Mouse (Mus musculus): ENCODE data around the gene Cryab. TPM values are rescaled to one million over a fixed set of nuclear protein-coding genes. Genes with fewer than 3 reads are reported as not detected.
A peak's percentile ranks its signal among the peaks of the same experiment; 100 is the strongest.

Cryab gene
- polyA plus RNA-seq, 1 experiment from 2014 or later: 7.5 TPM

DNA sequence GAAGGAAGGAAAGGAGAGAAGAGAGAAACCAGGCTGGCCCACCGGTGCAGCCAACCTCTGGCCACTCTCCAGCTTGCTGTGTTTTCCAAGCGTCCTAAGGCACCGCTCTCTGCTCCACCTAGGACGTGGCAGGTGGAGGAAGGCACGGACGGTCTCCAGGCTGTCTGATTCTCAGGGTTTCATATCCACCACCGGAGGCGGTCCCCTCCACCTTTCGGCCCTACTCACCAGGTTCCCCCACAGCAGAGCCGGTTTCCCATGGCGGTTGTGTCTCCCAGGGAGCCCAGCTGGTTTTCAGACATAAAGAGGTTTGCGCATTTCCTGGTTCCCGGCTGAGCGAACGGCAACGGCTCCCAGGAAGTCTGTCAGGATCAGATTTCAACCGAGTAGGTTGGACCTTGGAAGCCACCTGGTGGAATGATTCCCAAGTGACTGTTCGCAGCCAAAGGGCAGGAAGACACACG lies 4.9 kb upstream of the Cryab start, which contains the start of gene 2310030G06Rik:
TSS of gene 2310030G06Rik (minus strand) at position 323 of the 464 bp plus-strand sequence.
- Histone ChIP-seq H3K9me3 (no peaks in the 10 kb centered on the region), H3K27me3 (peaks cover 23% of the 10 kb centered on the region), H3K4me3 (peak within 1 kb of the TSS; percentile 33), H3K4me2 (replicated peaks) (peak within 1 kb of the TSS; percentile 57), H3K9ac (replicated peaks) (peak within 1 kb of the TSS; percentile 44), H3K36me3 (no peaks in the 10 kb centered on the region), H3K4me1 (peaks cover 8% of the 10 kb centered on the region), H3K27ac (replicated peaks) (no peak within 1 kb of the TSS)
- 2% methylated on average over 19 of the region's 19 CpGs for WGBS
- no peak for ATAC-seq (ENCODE audit: low FRiP score, low read depth)

DNA sequence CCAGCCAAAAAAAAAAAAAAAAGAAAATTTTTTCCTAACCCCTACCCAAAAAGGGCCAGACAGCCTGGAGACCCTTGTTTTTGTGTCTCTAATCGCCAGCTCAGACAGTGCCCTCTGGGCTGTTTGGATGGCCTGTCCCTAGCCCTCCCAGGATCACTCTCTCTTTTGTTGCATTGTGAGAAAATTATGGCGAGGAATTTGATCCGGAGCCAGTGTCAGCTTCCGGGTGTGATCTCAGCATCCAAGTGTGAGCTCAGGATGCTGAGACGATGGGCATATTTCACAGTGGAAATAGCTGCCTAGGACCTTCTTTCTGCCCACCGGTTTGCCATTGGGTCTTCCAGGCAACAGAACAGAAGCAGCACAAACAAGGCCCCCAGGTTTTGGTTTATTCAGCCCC lies 419 bp upstream of the Cryab start:
- 79% methylated on average over 6 of the region's 6 CpGs for WGBS
- H3K9ac ChIP-seq (replicated peaks): no peak overlapping the region
- no peak overlapping the region for H3K4me2 ChIP-seq (replicated peaks)
- H3K36me3 ChIP-seq: no peaks in the 10 kb centered on the region
- H3K4me3 ChIP-seq: no peak overlapping the region
- no peak for ATAC-seq (ENCODE audit: low FRiP score, low read depth)
- no peak overlapping the region for H3K27ac ChIP-seq (replicated peaks)
- no peaks in the 10 kb centered on the region for H3K9me3 ChIP-seq
- peaks cover 19% of the 10 kb centered on the region for H3K27me3 ChIP-seq
- peaks cover 11% of the 10 kb centered on the region for H3K4me1 ChIP-seq

DNA sequence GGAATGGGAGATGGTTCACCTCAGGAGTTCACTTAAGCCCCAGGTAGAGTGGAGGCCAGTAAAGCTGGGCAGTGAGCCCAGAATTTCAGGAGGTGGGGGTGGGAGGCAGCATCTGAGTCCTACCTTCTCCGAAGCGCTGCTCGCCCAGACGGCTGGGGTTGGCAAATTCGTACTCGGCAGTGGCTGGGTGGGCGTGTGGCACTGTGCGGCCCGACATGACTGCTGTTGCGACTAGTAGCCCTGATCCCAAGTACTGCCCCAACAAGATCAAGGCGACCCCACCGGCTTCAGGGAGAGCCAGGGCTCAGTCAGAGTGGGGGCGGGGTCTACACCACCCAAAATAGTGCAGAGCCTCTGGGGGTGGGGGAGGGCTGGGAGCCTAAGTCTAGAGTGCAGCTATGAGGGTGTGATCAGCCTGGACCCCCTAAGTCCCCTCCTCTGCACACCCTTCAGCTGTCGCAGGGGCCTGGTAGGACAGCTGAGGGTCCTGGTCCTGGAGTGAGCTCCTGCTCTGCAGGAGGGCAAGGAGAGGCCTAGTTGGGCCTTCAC lies 1.0 kb downstream of the Cryab start, which contains the start of gene Hspb2:
TSS of gene Hspb2 (minus strand) at position 301 of the 549 bp plus-strand sequence.
- Histone ChIP-seq H3K4me2 (replicated peaks) (no peak within 1 kb of the TSS), H3K27ac (replicated peaks) (no peak within 1 kb of the TSS), H3K27me3 (0 out of 2 replicates have a peak, but pooled peaks cover 5% of the 10 kb centered on the region), H3K36me3 (no peaks in the 10 kb centered on the region), H3K4me3 (no peak within 1 kb of the TSS), H3K4me1 (peaks cover 4% of the 10 kb centered on the region; the same call in 1 of the 2 replicates), H3K9me3 (no peaks in the 10 kb centered on the region), H3K9ac (replicated peaks) (no peak within 1 kb of the TSS)
- ATAC-seq (ENCODE audit: low FRiP score, low read depth): no peak
- WGBS: 75% methylated on average over 14 of the region's 14 CpGs

DNA sequence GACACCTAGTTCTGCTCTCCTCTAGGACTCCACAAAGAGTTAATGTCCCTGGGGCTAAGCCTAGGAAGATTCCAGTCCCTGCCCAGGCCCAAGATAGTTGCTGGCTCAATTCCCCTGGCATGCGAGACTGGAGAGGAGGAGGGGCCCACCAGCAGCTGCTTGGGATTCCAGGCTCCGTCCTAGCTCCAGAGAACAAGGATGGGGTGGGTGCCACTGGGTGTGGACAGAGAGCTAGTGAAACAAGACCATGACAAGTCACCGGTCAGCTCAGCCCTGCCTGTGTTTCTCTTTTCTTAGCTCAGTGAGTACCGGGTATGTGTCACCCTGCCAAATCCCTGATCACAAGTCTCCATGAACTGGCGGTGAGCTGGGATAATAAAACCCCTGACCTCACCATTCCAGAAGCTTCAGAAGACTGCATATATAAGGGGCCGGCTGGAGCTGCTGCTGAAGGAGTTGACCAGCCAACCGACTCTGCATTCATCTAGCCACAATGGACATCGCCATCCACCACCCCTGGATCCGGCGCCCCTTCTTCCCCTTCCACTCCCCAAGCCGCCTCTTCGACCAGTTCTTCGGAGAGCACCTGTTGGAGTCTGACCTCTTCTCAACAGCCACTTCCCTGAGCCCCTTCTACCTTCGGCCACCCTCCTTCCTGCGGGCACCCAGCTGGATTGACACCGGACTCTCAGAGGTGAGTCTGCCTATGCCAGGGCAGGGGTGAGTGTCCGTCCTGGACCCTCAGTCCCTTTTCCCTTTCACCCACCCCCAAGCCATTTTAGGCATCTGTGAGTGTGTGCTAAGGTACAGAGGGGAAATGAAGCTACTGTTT lies 1.9 kb downstream of the Cryab start:
- no peaks in the 10 kb centered on the region for H3K9me3 ChIP-seq
- no peaks in the 10 kb centered on the region for H3K36me3 ChIP-seq
- H3K27me3 ChIP-seq: no peaks in the 10 kb centered on the region
- no peak overlapping the region for H3K4me3 ChIP-seq
- no peak for ATAC-seq (ENCODE audit: low FRiP score, low read depth)
- H3K4me1 ChIP-seq: peaks cover 4% of the 10 kb centered on the region; the same call in 1 of the 2 replicates
- 74% methylated on average over 17 of the region's 17 CpGs for WGBS
- H3K4me2 ChIP-seq (replicated peaks): no peak overlapping the region
- H3K27ac ChIP-seq (replicated peaks): no peak overlapping the region
- no peak overlapping the region for H3K9ac ChIP-seq (replicated peaks)

DNA sequence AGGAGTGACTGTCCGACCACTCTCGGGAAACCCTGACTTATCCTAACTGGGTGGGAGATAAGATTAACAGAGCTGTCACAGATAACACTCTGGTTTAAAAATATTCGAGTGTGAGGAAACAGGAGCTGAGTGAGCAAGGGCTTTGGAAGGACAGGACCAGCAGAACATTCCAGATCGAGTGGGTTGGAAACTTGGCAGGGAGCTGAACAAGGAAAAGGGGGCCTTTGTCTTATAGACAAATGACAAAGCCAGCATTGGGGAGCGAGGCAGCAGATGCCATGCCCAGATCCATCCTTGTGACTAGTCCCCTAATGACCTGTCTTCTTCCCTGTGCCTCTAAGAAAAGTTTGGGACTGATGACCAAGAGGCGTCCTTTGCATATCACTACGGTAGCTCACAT lies 2.8 kb downstream of the Cryab start:
- no peak overlapping the region for H3K9ac ChIP-seq (replicated peaks)
- WGBS: 81% methylated on average over 7 of the region's 7 CpGs
- H3K9me3 ChIP-seq: no peaks in the 10 kb centered on the region
- H3K4me2 ChIP-seq (replicated peaks): no peak overlapping the region
- H3K4me1 ChIP-seq: peaks cover 4% of the 10 kb centered on the region; the same call in 1 of the 2 replicates
- H3K27ac ChIP-seq (replicated peaks): no peak overlapping the region
- H3K4me3 ChIP-seq: no peak overlapping the region
- ATAC-seq (ENCODE audit: low FRiP score, low read depth): no peak
- H3K36me3 ChIP-seq: no peaks in the 10 kb centered on the region
- no peaks in the 10 kb centered on the region for H3K27me3 ChIP-seq

DNA sequence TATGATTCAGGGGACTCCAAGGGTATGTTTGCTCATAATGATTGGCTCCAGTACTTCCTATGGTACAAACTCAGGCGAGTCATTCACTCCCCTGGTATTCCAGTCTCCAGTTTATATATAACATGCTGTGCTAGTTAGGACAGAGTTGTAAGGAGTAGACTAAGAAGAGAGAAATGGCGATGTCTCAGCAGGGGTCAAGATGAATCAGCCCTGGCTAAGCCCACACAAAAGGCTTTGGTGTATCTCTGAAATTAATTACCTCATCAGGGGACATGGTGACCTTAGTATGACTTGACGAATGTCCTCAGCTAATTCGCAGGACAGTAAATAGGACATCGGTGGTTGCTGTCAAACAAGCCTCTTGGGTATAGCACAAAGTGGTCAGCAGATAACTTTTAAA lies 5.6 kb downstream of the Cryab start:
- H3K27me3 ChIP-seq: no peaks in the 10 kb centered on the region
- peaks cover 4% of the 10 kb centered on the region; the same call in 1 of the 2 replicates for H3K4me1 ChIP-seq
- H3K4me3 ChIP-seq: no peak overlapping the region
- no peaks in the 10 kb centered on the region for H3K9me3 ChIP-seq
- WGBS: 61% methylated on average over 5 of the region's 5 CpGs
- no peak for ATAC-seq (ENCODE audit: low FRiP score, low read depth)
- no peak overlapping the region for H3K27ac ChIP-seq (replicated peaks)
- no peak overlapping the region for H3K4me2 ChIP-seq (replicated peaks)
- H3K36me3 ChIP-seq: no peaks in the 10 kb centered on the region
- no peak overlapping the region for H3K9ac ChIP-seq (replicated peaks)

DNA sequence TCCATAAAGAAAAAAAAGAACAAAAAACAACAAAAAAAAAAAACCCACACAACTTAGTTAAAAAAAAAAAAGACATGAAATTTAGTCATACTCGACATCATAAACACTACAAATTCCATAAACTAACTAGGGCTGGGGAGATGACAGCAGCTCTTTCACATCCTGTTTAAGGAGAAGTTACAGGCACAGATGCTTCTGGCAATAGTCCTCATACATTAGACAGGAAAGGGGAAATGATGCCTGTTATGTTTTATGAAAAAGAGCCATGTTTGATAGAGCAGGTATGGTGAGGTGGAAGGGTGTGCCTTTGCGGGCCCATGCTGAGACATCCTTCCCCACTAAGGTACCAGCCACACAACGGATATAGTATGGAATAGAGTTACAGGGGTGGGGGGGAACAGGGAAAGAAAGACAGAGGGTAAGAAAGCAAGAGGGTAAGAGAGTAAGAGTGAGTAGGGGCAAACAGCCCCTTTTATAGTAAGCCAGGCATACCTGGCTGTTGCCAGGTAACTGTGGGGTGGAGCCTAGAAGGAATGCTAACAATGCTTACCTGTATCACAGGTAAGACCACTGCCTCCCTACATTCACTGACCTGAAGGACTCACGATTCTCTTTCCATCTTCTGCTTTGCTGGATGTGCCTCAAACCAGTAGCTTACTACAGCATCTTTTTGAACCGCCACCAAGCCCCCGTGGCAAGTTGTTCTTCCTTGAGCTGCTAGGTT lies 10.6 kb downstream of the Cryab start:
- ATAC-seq (ENCODE audit: low FRiP score, low read depth): no peak
- WGBS: 68% methylated on average over 6 of the region's 6 CpGs
- Histone ChIP-seq H3K4me2 (replicated peaks) (no peak overlapping the region), H3K4me1 (no peaks in the 10 kb centered on the region), H3K9ac (replicated peaks) (no peak overlapping the region), H3K27me3 (no peaks in the 10 kb centered on the region), H3K36me3 (no peaks in the 10 kb centered on the region), H3K27ac (replicated peaks) (no peak overlapping the region), H3K4me3 (no peak overlapping the region), H3K9me3 (no peaks in the 10 kb centered on the region)

DNA sequence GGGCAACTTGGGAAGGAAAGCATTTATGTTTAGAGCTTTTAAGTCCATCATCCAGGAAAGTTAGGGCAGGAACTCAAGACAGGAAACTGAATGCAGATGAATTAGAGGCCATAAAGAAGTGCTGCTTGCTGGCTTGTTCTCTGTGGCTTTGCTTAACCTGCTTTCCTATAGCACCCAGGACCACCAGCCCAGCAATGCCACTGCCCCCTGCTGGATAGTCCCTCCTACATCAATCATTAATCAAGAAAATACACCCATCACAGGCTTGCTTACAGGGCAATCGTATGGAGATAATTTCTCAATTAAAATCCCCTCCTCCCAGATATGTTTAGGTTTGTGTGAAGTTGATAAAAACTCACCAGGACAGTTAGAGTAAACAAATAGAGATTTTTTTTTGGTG lies 12.2 kb downstream of the Cryab start:
- Histone ChIP-seq H3K4me2 (replicated peaks) (no peak overlapping the region), H3K27me3 (no peaks in the 10 kb centered on the region), H3K36me3 (no peaks in the 10 kb centered on the region), H3K9me3 (no peaks in the 10 kb centered on the region), H3K27ac (replicated peaks) (no peak overlapping the region), H3K4me1 (peaks cover 5% of the 10 kb centered on the region), H3K9ac (replicated peaks) (no peak overlapping the region), H3K4me3 (no peak overlapping the region)
- 82% methylated on average over 1 of the region's 1 CpGs for WGBS
- no peak for ATAC-seq (ENCODE audit: low FRiP score, low read depth)

DNA sequence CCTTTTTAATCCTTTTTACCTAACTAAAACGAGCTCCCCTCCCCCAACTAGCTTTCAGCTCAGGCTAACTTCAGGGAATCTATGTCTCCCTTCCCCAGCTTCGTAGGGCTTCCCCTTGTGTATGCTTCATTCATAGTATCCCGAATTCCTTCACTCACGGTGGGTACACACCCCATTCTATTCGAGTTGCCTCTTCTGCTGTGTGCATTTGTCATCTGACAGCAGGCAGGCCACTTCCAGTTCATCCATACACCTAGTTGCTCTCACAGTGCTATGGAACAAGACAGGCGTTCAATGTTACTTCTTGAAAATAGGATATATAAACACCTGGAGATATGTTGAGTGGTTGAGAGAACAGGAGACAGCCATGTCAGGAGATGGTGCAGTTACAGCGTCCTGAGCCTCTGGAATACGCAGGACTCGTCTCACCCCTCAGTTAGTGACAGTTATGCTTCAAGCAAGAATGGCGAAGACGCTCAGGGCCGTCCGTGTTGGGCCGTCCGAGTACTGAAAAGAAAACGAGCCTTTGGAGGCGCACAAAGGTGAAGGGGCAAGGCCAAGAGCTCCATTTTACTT lies 16.5 kb downstream of the Cryab start:
- 0 out of 2 replicates have a peak, but pooled peaks have one; percentile 3 for ATAC-seq (ENCODE audit: low FRiP score, low read depth)
- WGBS: 6% methylated on average over 17 of the region's 17 CpGs

DNA sequence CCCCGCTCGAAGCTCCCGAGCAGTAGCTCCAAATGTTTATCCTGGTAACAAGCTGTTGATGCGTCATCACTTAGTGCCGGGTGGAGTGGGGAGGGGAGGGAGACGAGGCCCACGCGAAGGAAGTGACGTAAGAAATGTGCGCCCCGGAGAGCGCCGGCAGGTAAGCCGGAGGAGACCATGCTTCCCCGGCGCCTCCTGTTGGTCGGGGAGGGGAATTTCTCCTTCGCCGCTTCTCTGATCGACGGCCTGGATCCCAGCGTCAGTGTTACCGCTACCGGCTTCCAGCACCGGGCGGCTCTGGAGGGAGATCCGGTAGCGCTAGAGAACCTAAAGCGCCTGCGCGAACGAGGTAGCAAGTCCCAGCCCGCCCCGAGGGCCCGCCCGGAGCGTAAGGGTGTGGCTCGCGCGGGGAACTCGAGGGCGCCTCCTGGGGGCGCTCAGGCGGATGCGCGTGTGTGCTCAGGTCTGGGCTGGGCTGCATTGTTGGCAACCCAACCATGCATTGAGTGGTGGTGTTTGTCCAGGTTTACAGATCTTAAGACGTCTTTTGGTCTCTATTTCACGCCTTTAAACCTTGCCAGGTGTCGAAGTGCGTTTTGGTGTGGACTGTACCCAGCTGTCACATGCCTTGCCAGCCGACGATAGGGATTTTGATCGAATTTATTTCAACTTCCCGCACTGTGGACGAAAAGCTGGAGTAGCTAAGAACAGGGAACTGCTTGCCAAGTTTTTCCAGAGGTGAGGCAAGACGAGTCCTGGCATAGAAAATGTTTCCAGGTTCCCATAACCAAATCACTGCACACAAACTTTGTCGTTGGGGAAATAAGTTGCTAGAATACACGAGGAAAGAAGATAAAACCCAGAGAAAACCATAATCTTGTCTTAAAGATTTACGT lies 17.2 kb downstream of the Cryab start, which contains the start of gene Fdxacb1:
TSS of gene Fdxacb1 (plus strand) at position 130 of the 896 bp plus-strand sequence.
- peak; percentile 96 for ATAC-seq (ENCODE audit: low FRiP score, low read depth)
- Histone ChIP-seq H3K27me3 (no peaks in the 10 kb centered on the region), H3K4me3 (peak within 1 kb of the TSS; percentile 67), H3K9ac (replicated peaks) (peak within 1 kb of the TSS; percentile 69), H3K4me2 (replicated peaks) (peak within 1 kb of the TSS; percentile 84), H3K27ac (replicated peaks) (peak within 1 kb of the TSS; percentile 89), H3K9me3 (no peaks in the 10 kb centered on the region), H3K4me1 (peaks cover 15% of the 10 kb centered on the region), H3K36me3 (0 out of 2 replicates have a peak, but pooled peaks cover 10% of the 10 kb centered on the region)
- WGBS: 4% methylated on average over 59 of the region's 59 CpGs

More for the DNA sequence above, 16.5 kb downstream of the Cryab start:
- peak overlapping the region; percentile 89 for H3K27ac ChIP-seq (replicated peaks)
- H3K9me3 ChIP-seq: no peaks in the 10 kb centered on the region
- peak overlapping the region; percentile 67 for H3K4me3 ChIP-seq
- H3K27me3 ChIP-seq: no peaks in the 10 kb centered on the region
- H3K36me3 ChIP-seq: 0 out of 2 replicates have a peak, but pooled peaks cover 10% of the 10 kb centered on the region
- peak overlapping the region; percentile 84 for H3K4me2 ChIP-seq (replicated peaks)
- peak overlapping the region; percentile 69 for H3K9ac ChIP-seq (replicated peaks)
- peaks cover 15% of the 10 kb centered on the region for H3K4me1 ChIP-seq

DNA sequence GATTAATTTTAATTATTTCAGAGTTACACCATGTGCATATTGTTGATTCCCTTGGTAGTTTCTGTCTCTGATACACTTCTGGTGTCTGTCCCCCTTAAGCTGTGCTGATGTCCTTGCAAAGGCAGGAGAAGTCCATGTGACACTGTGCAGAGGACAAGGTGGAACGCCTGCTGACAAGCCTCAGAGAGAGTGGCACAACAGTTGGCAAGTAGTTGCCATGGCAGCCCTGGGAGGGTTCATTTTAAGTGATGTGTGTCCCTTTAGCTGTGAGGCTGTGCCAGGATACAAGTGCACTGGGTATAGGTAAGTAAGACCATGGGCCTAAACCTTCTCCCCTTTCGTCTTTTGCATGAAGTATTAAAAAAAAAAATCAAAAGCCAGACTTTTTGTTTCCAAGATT lies 18.9 kb downstream of the Cryab start:
- peaks cover 24% of the 10 kb centered on the region for H3K4me1 ChIP-seq
- no peaks in the 10 kb centered on the region for H3K9me3 ChIP-seq
- 0 out of 2 replicates have a peak, but pooled peaks cover 10% of the 10 kb centered on the region for H3K36me3 ChIP-seq
- H3K27ac ChIP-seq (replicated peaks): no peak overlapping the region
- ATAC-seq (ENCODE audit: low FRiP score, low read depth): no peak
- 84% methylated on average over 2 of the region's 2 CpGs for WGBS
- H3K9ac ChIP-seq (replicated peaks): no peak overlapping the region
- H3K4me2 ChIP-seq (replicated peaks): no peak overlapping the region
- no peak overlapping the region for H3K4me3 ChIP-seq
- no peaks in the 10 kb centered on the region for H3K27me3 ChIP-seq

Data from midbrain, embryonic 12.5 days (tissue).